Mouse (Mus musculus): ENCODE results near the gene Sumo2. TPM values are rescaled to one million over a fixed set of nuclear protein-coding genes. Genes with fewer than 3 reads are reported as not detected.
"Not testable (repeated sequence)": the region's sequence is repeated elsewhere in the genome, so short reads cannot be mapped to it uniquely, and the experiment has no call there.

Gene Sumo2
- polyA plus RNA-seq, 1 experiment from 2014 or later, result 1,615 TPM

GRCm38 (mm10) chr11:115512407-115513183 is 23.5 kb downstream of the Sumo2 start:
- no peaks in the 10 kb centered on the region for H3K36me3 ChIP-seq (ENCODE audit: control insufficient read depth, insufficient read depth, low read length)
- H3K9ac ChIP-seq (ENCODE audit: low read length), result peak overlapping the region; percentile 97
- H3K27me3 ChIP-seq (ENCODE audit: control insufficient read depth, insufficient read depth, low read length), result no peaks in the 10 kb centered on the region
- H3K27ac ChIP-seq (ENCODE audit: low read depth, low read length), result peak overlapping the region; percentile 55; the same call in 1 of the 2 replicates
- peak overlapping the region; percentile 93 for H3K4me3 ChIP-seq (ENCODE audit: low read depth, low read length)
- ATAC-seq (ENCODE audit: low FRiP score) (no peak), DNase-seq (ENCODE audit: low spot score, missing footprints) (peak; percentile 94)
- peaks cover 35% of the 10 kb centered on the region for H3K4me1 ChIP-seq (ENCODE audit: control insufficient read depth, insufficient read depth, low read length)
- WGBS, result 24% methylated on average over 8 of the region's 8 CpGs
- H3K4me2 ChIP-seq, result peak overlapping the region; percentile 70
- no peaks in the 10 kb centered on the region for H3K9me3 ChIP-seq (ENCODE audit: control insufficient read depth, low read length)

- no peak for ATAC-seq (ENCODE audit: low FRiP score)
- no peak overlapping the region for H3K27ac ChIP-seq (ENCODE audit: low read depth, low read length)
- peak overlapping the region; percentile 70 for H3K4me2 ChIP-seq
- peaks cover 40% of the 10 kb centered on the region for H3K4me1 ChIP-seq (ENCODE audit: control insufficient read depth, insufficient read depth, low read length)
- no peaks in the 10 kb centered on the region for H3K36me3 ChIP-seq (ENCODE audit: control insufficient read depth, insufficient read depth, low read length)
- peak overlapping the region; percentile 93 for H3K4me3 ChIP-seq (ENCODE audit: low read depth, low read length)
- peak overlapping the region; percentile 97 for H3K9ac ChIP-seq (ENCODE audit: low read length)
- no peak for DNase-seq (ENCODE audit: low spot score, missing footprints)
- WGBS, result 54% methylated on average over 3 of the region's 3 CpGs
- no peaks in the 10 kb centered on the region for H3K9me3 ChIP-seq (ENCODE audit: control insufficient read depth, low read length)
- H3K27me3 ChIP-seq (ENCODE audit: control insufficient read depth, insufficient read depth, low read length), result no peaks in the 10 kb centered on the region
Measured at GRCm38 (mm10) chr11:115512004-115512403, 24.1 kb downstream of the Sumo2 start.

DNA sequence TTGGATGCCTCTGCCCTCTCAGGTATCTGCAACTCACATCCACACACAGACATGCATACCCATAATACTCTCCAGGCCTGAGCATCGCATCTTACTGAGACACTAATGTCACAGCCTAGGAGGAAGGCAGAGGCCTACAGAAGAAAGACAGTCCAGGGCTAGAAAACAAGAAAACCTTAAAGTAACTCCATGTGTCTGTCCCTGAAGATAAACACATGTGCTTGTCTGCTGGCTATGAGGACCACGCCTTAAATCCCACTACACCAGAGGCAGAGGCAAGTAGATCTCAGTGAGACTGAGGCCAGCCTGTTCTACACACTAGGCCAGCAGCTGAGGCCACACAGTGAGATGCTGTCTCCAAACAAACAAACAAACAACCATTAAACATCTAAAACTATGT is 25.0 kb downstream of the Sumo2 start:
- peak overlapping the region; percentile 93 for H3K4me3 ChIP-seq (ENCODE audit: low read depth, low read length)
- peak overlapping the region; percentile 70 for H3K4me2 ChIP-seq
- 87% methylated on average over 2 of the region's 2 CpGs for WGBS
- DNase-seq (ENCODE audit: low spot score, missing footprints), result no peak
- H3K27me3 ChIP-seq (ENCODE audit: control insufficient read depth, insufficient read depth, low read length), result no peaks in the 10 kb centered on the region
- H3K27ac ChIP-seq (ENCODE audit: low read depth, low read length), result no peak overlapping the region
- H3K9me3 ChIP-seq (ENCODE audit: control insufficient read depth, low read length), result no peaks in the 10 kb centered on the region
- H3K36me3 ChIP-seq (ENCODE audit: control insufficient read depth, insufficient read depth, low read length), result no peaks in the 10 kb centered on the region
- H3K9ac ChIP-seq (ENCODE audit: low read length), result peak overlapping the region; percentile 97
- peaks cover 45% of the 10 kb centered on the region for H3K4me1 ChIP-seq (ENCODE audit: control insufficient read depth, insufficient read depth, low read length)
- no peak for ATAC-seq (ENCODE audit: low FRiP score)

- 78% methylated on average over 5 of the region's 5 CpGs for WGBS
- Histone ChIP-seq H3K9me3 (ENCODE audit: control insufficient read depth, low read length) (no peaks in the 10 kb centered on the region), H3K27ac (ENCODE audit: low read depth, low read length) (no peak overlapping the region), H3K36me3 (ENCODE audit: control insufficient read depth, insufficient read depth, low read length) (no peaks in the 10 kb centered on the region), H3K27me3 (ENCODE audit: control insufficient read depth, insufficient read depth, low read length) (no peaks in the 10 kb centered on the region), H3K4me1 (ENCODE audit: control insufficient read depth, insufficient read depth, low read length) (peaks cover 46% of the 10 kb centered on the region), H3K4me2 (peak overlapping the region; percentile 70), H3K9ac (ENCODE audit: low read length) (peak overlapping the region; percentile 97), H3K4me3 (ENCODE audit: low read depth, low read length) (peak overlapping the region; percentile 93; the same call in 1 of the 2 replicates)
- no peak for ATAC-seq (ENCODE audit: low FRiP score)
- DNase-seq (ENCODE audit: low spot score, missing footprints), result no peak
Measured at GRCm38 (mm10) chr11:115510507-115510888, 25.6 kb downstream of the Sumo2 start.

- H3K4me1 ChIP-seq (ENCODE audit: control insufficient read depth, insufficient read depth, low read length), result peaks cover 46% of the 10 kb centered on the region
- no peaks in the 10 kb centered on the region for H3K9me3 ChIP-seq (ENCODE audit: control insufficient read depth, low read length)
- peak overlapping the region; percentile 70 for H3K4me2 ChIP-seq
- no peaks in the 10 kb centered on the region for H3K27me3 ChIP-seq (ENCODE audit: control insufficient read depth, insufficient read depth, low read length)
- no peaks in the 10 kb centered on the region for H3K36me3 ChIP-seq (ENCODE audit: control insufficient read depth, insufficient read depth, low read length)
- ATAC-seq (ENCODE audit: low FRiP score) (no peak), DNase-seq (ENCODE audit: low spot score, missing footprints) (no peak)
- no peak overlapping the region for H3K4me3 ChIP-seq (ENCODE audit: low read depth, low read length)
- no peak overlapping the region for H3K27ac ChIP-seq (ENCODE audit: low read depth, low read length)
- no peak overlapping the region for H3K9ac ChIP-seq (ENCODE audit: low read length)
- WGBS, result 47% methylated on average over 6 of the region's 6 CpGs
Measured at GRCm38 (mm10) chr11:115509773-115510506, 26.1 kb downstream of the Sumo2 start.

GRCm38 (mm10) chr11:115508061-115508460 is 28.0 kb downstream of the Sumo2 start:
- Histone ChIP-seq H3K4me2 (no peak overlapping the region), H3K4me3 (ENCODE audit: low read depth, low read length) (no peak overlapping the region), H3K36me3 (ENCODE audit: control insufficient read depth, insufficient read depth, low read length) (no peaks in the 10 kb centered on the region), H3K27me3 (ENCODE audit: control insufficient read depth, insufficient read depth, low read length) (no peaks in the 10 kb centered on the region), H3K4me1 (ENCODE audit: control insufficient read depth, insufficient read depth, low read length) (peaks cover 46% of the 10 kb centered on the region), H3K9me3 (ENCODE audit: control insufficient read depth, low read length) (no peaks in the 10 kb centered on the region), H3K9ac (ENCODE audit: low read length) (no peak overlapping the region), H3K27ac (ENCODE audit: low read depth, low read length) (no peak overlapping the region)
- no peak for DNase-seq (ENCODE audit: low spot score, missing footprints)
- WGBS, result 86% methylated on average over 2 of the region's 2 CpGs
- ATAC-seq (ENCODE audit: low FRiP score), result no peak

- 67% methylated on average over 3 of the region's 3 CpGs for WGBS
- no peak for DNase-seq (ENCODE audit: low spot score, missing footprints)
- peaks cover 37% of the 10 kb centered on the region for H3K4me1 ChIP-seq (ENCODE audit: control insufficient read depth, insufficient read depth, low read length)
- no peak overlapping the region for H3K4me2 ChIP-seq
- no peak overlapping the region for H3K27ac ChIP-seq (ENCODE audit: low read depth, low read length)
- ATAC-seq (ENCODE audit: low FRiP score), result no peak
- no peak overlapping the region for H3K9ac ChIP-seq (ENCODE audit: low read length)
- no peaks in the 10 kb centered on the region for H3K27me3 ChIP-seq (ENCODE audit: control insufficient read depth, insufficient read depth, low read length)
- no peaks in the 10 kb centered on the region for H3K9me3 ChIP-seq (ENCODE audit: control insufficient read depth, low read length)
- H3K4me3 ChIP-seq (ENCODE audit: low read depth, low read length), result no peak overlapping the region
- peaks cover 8% of the 10 kb centered on the region for H3K36me3 ChIP-seq (ENCODE audit: control insufficient read depth, insufficient read depth, low read length)
Measured at GRCm38 (mm10) chr11:115506586-115506985, 29.5 kb downstream of the Sumo2 start.

- DNase-seq (ENCODE audit: low spot score, missing footprints) (no peak), ATAC-seq (ENCODE audit: low FRiP score) (no peak)
- WGBS, result 93% methylated on average over 6 of the region's 6 CpGs
- H3K36me3 ChIP-seq (ENCODE audit: control insufficient read depth, insufficient read depth, low read length), result peaks cover 32% of the 10 kb centered on the region
- no peaks in the 10 kb centered on the region for H3K9me3 ChIP-seq (ENCODE audit: control insufficient read depth, low read length)
- no peak overlapping the region for H3K9ac ChIP-seq (ENCODE audit: low read length)
- peaks cover 11% of the 10 kb centered on the region for H3K4me1 ChIP-seq (ENCODE audit: control insufficient read depth, insufficient read depth, low read length)
- no peak overlapping the region for H3K27ac ChIP-seq (ENCODE audit: low read depth, low read length)
- no peak overlapping the region for H3K4me3 ChIP-seq (ENCODE audit: low read depth, low read length)
- H3K27me3 ChIP-seq (ENCODE audit: control insufficient read depth, insufficient read depth, low read length), result no peaks in the 10 kb centered on the region
- H3K4me2 ChIP-seq, result no peak overlapping the region
Measured at GRCm38 (mm10) chr11:115502636-115503035, 33.4 kb downstream of the Sumo2 start.

- not testable (repeated sequence) for H3K27me3 ChIP-seq (ENCODE audit: control insufficient read depth, insufficient read depth, low read length); DNase-seq (ENCODE audit: low spot score, missing footprints); H3K27ac ChIP-seq (ENCODE audit: low read depth, low read length); H3K9me3 ChIP-seq (ENCODE audit: control insufficient read depth, low read length); H3K4me2 ChIP-seq; H3K9ac ChIP-seq (ENCODE audit: low read length); H3K4me3 ChIP-seq (ENCODE audit: low read depth, low read length); H3K4me1 ChIP-seq (ENCODE audit: control insufficient read depth, insufficient read depth, low read length); ATAC-seq (ENCODE audit: low FRiP score)
- H3K36me3 ChIP-seq (ENCODE audit: control insufficient read depth, insufficient read depth, low read length), result peaks cover 32% of the 10 kb centered on the region
- 95% methylated on average over 9 of the region's 9 CpGs for WGBS
Measured at GRCm38 (mm10) chr11:115496559-115496958, 39.5 kb downstream of the Sumo2 start.

Data from midbrain, embryonic 11.5 days (tissue).